Mouse (Mus musculus) heart, adult 2 months (tissue): ENCODE measurements around the gene Hist1h4b.

Experiments used
- CTCF ChIP-seq: fragments of 200-600 bp; IDR thresholded peaks from 2 replicates; pipeline ENCODE4 v1.8.1; 2022; ENCODE audit warnings: antibody characterized with exemption, mild to moderate bottlenecking, moderate library complexity
- EP300 ChIP-seq: fragments of 200-500 bp; IDR thresholded peaks from 2 replicates; pipeline ENCODE4 v1.6.1; 2011; ENCODE audit warnings: low read depth, low read length, control low read depth; ENCODE audit not compliant: insufficient read depth
- POLR2A ChIP-seq: fragments of 200-500 bp; IDR thresholded peaks from 2 replicates; pipeline ENCODE4 v1.6.1; 2011; ENCODE audit warnings: mild to moderate bottlenecking, low read depth, low read length, control low read depth; ENCODE audit not compliant: insufficient read depth

- TF ChIP-seq POLR2A (no peak), CTCF (no peak), EP300 (no peak)
Observed at GRCm38 (mm10) chr13:23709714-23710373, 47.0 kb upstream of the Hist1h4b start.
